Mouse (Mus musculus) T-helper 17 cell (primary cell): ENCODE results near the gene Bicdl2.

Experiments used
- in situ Hi-C, 2 experiments: fragments of 300-600 bp; cut with MboI, MseI; formaldehyde crosslinking; loops; 1 replicate in 1 of 2; 2 replicates in 1 of 2; pipeline ENCODE4 v1.15.1; 2025; ENCODE audit warnings: high pct_unique_total_duplicates in 2 of 2

Gene Bicdl2

GRCm38 (mm10) chr17:23706212-23706611 is 45.9 kb downstream of the Bicdl2 start:
- in situ Hi-C loops, result loop anchor here (5.0 kb wide), 1 partner anchor 39 kb away; no protein-coding TSS in a partner anchor

GRCm38 (mm10) chr17:23717003-23717402 is 56.7 kb downstream of the Bicdl2 start:
- in situ Hi-C loops, result no loop called here
